Mouse (Mus musculus) cortical plate, adult 2 months (tissue): Measurements from ENCODE around the gene Kptn.

Source experiments
- CTCF ChIP-seq: fragments of 200-500 bp; IDR thresholded peaks from 2 replicates; pipeline ENCODE4 v1.5.1; 2011; ENCODE audit warnings: mild to moderate bottlenecking, control low read depth, low read length; ENCODE audit not compliant: insufficient read depth; ENCODE audit errors: extremely low read depth
- POLR2A ChIP-seq: fragments of 200-500 bp; IDR thresholded peaks from 2 replicates; pipeline ENCODE4 v1.6.1; 2011; ENCODE audit warnings: mild to moderate bottlenecking, low read length, control low read depth; ENCODE audit not compliant: insufficient read depth; ENCODE audit errors: extremely low read depth

- no peak for TF ChIP-seq CTCF
- TF ChIP-seq POLR2A: no peak
These were observed 8.6 kb downstream of the Kptn start for GRCm38 (mm10) chr7:16128344-16128743.
